Mouse (Mus musculus): ENCODE measurements at regions not wholly inside any gene's neighbourhood (a gene's known extent, or its start where the extent isn't known, plus 50 kb on each side); places are given as distances from the start of the nearest gene placed in this dataset.
"Not testable (repeated sequence)": the region's sequence is repeated elsewhere in the genome, so short reads cannot be mapped to it uniquely, and the experiment has no call there.

- not testable (repeated sequence) for TF ChIP-seq EP300 (IDR thresholded peaks at IDR 0.05; ENCODE audit: insufficient read depth, low read depth, low read length); CTCF (IDR thresholded peaks at IDR 0.05); POLR2A (IDR thresholded peaks at IDR 0.05; ENCODE audit: insufficient read depth, low read depth, low read length)
These were observed 189.7 kb upstream of the Gm5538 start for GRCm38 (mm10) chr3:59539893-59540292.
